Comparison of ENCODE assay signal across 12 mouse cellular contexts in genomic region chr6:50598560-50598959, GRCm38 (mm10). TPM values are rescaled to one million over a fixed set of nuclear protein-coding genes. Genes with fewer than 3 reads are reported as not detected.
DNase-seq lines count a peak whose midpoint lies in the region; ATAC-seq and TF ChIP-seq lines count a peak whose summit lies in the region.
"Had no signal": no experiment of that assay in that cellular context is flagged by ENCODE, and none has a peak within 500 bp of the region (broad histone marks: within the 10 kb centered on the region; RNA-seq: fewer than 3 reads in every experiment).

No protein-coding gene starts in this region.

- H3K9me3 ChIP-seq in midbrain, embryonic 14.5 days (ENCODE audit: control insufficient read depth, low read length) = no peaks in the 10 kb centered on the region
- H3K9me3 ChIP-seq in midbrain, embryonic 13.5 days = 0 out of 2 replicates have a peak, but pooled peaks cover 6% of the 10 kb centered on the region
- H3K9me3 ChIP-seq: midbrain, embryonic 12.5 days had no signal

- no peak for TF ChIP-seq CTCF in gastrocnemius, adult 2 months (IDR thresholded peaks at IDR 0.05)

- intact Hi-C loops in gastrocnemius, adult 2 months (cut with DNase I) = no loop called here

- no peak overlapping the region for H3K4me3 ChIP-seq in gastrocnemius, adult 2 months
- no peak overlapping the region for H3K4me3 ChIP-seq in midbrain, embryonic 14.5 days (replicated peaks; ENCODE audit: low read depth, low read length)
- no peak overlapping the region for H3K4me3 ChIP-seq in midbrain, embryonic 13.5 days (replicated peaks)
- H3K4me3 ChIP-seq: forebrain, embryonic 13.5 days; midbrain, embryonic 12.5 days had no signal

- no peak for ATAC-seq in midbrain, embryonic 14.5 days (ENCODE audit: low FRiP score, low TSS enrichment)
- no peak for ATAC-seq in midbrain, embryonic 13.5 days
- ATAC-seq in granulocyte monocyte progenitor cell, adult 5-6 weeks (replicated peaks; ENCODE audit: poor library complexity, severe bottlenecking) = peak; percentile 13; the same call in 1 of the 2 replicates
- ATAC-seq: CD4-positive, CD25-positive, alpha-beta regulatory T cell, adult 4 months; forebrain, embryonic 13.5 days had no signal

- no peak overlapping the region for H3K27ac ChIP-seq in gastrocnemius, adult 2 months
- no peak overlapping the region for H3K27ac ChIP-seq in midbrain, embryonic 14.5 days (replicated peaks; ENCODE audit: low read depth, low read length)
- no peak overlapping the region for H3K27ac ChIP-seq in midbrain, embryonic 13.5 days
- H3K27ac ChIP-seq: forebrain, embryonic 13.5 days; midbrain, embryonic 12.5 days had no signal

- H3K9ac ChIP-seq in midbrain, embryonic 14.5 days (replicated peaks; ENCODE audit: low read length) = no peak overlapping the region
- no peak overlapping the region for H3K9ac ChIP-seq in midbrain, embryonic 13.5 days (replicated peaks)
- H3K9ac ChIP-seq: forebrain, embryonic 13.5 days; midbrain, embryonic 12.5 days had no signal

- 0 out of 2 replicates have a peak, but pooled peaks cover 10% of the 10 kb centered on the region for H3K4me1 ChIP-seq in midbrain, embryonic 14.5 days (ENCODE audit: control insufficient read depth, insufficient read depth, low read length)
- H3K4me1 ChIP-seq in midbrain, embryonic 13.5 days (replicated peaks) = 0 out of 2 replicates have a peak, but pooled peaks cover 8% of the 10 kb centered on the region

- DNase-seq in gastrocnemius, adult 2 months = peak; percentile 38
- DNase-seq in gastrocnemius, postnatal 25 days = no peak
- DNase-seq in midbrain, embryonic 14.5 days = peak; percentile 25
- DNase-seq in lung, postnatal 14 days = peak; percentile 68
- no peak for DNase-seq in spleen, postnatal 4 days (ENCODE audit: low spot score in 2 of 2)
- no peak for DNase-seq in Muller cell, postnatal 12 days (ENCODE audit: inconsistent ontology term)

- 67% methylated on average over 5 of the region's 5 CpGs for WGBS in midbrain, embryonic 14.5 days
- WGBS in midbrain, embryonic 13.5 days = 75% methylated on average over 5 of the region's 5 CpGs

- no peak overlapping the region for H3K4me2 ChIP-seq in midbrain, embryonic 14.5 days (ENCODE audit: low read length)
- H3K4me2 ChIP-seq in midbrain, embryonic 13.5 days (replicated peaks) = no peak overlapping the region
- H3K4me2 ChIP-seq: forebrain, embryonic 13.5 days; midbrain, embryonic 12.5 days had no signal

- no peaks in the 10 kb centered on the region for H3K36me3 ChIP-seq in midbrain, embryonic 14.5 days (ENCODE audit: control insufficient read depth, insufficient read depth, low read length)
- H3K36me3 ChIP-seq in midbrain, embryonic 13.5 days = peaks cover 5% of the 10 kb centered on the region; the same call in 1 of the 2 replicates
- H3K36me3 ChIP-seq: midbrain, embryonic 12.5 days had no signal

- no peaks in the 10 kb centered on the region for H3K27me3 ChIP-seq in midbrain, embryonic 14.5 days (ENCODE audit: control insufficient read depth, insufficient read depth, low read length)
- 0 out of 2 replicates have a peak, but pooled peaks cover 3% of the 10 kb centered on the region for H3K27me3 ChIP-seq in midbrain, embryonic 13.5 days

RNA-seq across cellular contexts. Expression of gene 4921507P07Rik, which starts 2.1 kb away (rescaled TPM):
- under 1 TPM; 0.31 to 0.69 TPM for total RNA-seq in gastrocnemius, adult 2 months (2021)
- under 1 TPM; 0.24 to 0.28 TPM for total RNA-seq in gastrocnemius, postnatal 25 days (2021)
- 3.2 and 3.5 TPM in 2 replicates for polyA plus RNA-seq in midbrain, embryonic 14.5 days (2014; fragmentation: Nextera tagmentation; extraction: Ambion mirVana)
- 1.9 and 2.9 TPM in 2 replicates for polyA plus RNA-seq in midbrain, embryonic 13.5 days (2015; fragmentation: Nextera tagmentation; extraction: Ambion mirVana)
- 1.6 and 4.6 TPM in 2 replicates for total RNA-seq in granulocyte monocyte progenitor cell, adult 5-6 weeks (2014; fragmentation: Nextera tagmentation)
- total RNA-seq in granulocyte monocyte progenitor cell, adult 5-6 weeks (2017) = 1.1 and 2.1 TPM in 2 replicates

RNA-seq across cellular contexts. Expression of gene Cycs, which starts 32.2 kb away (rescaled TPM):
- 100 to 1,000 TPM in 1 of 2 experiments, 10 to 100 TPM in 1; 86.8 to 134 TPM for total RNA-seq in gastrocnemius, adult 2 months (2021)
- 100 to 1,000 TPM; 110 TPM for total RNA-seq in gastrocnemius, postnatal 25 days (2021)
- 70.5 and 77.8 TPM in 2 replicates for polyA plus RNA-seq in midbrain, embryonic 14.5 days (2014; fragmentation: Nextera tagmentation; extraction: Ambion mirVana)
- 66.0 and 73.9 TPM in 2 replicates for polyA plus RNA-seq in midbrain, embryonic 13.5 days (2015; fragmentation: Nextera tagmentation; extraction: Ambion mirVana)
- total RNA-seq in granulocyte monocyte progenitor cell, adult 5-6 weeks (2014; fragmentation: Nextera tagmentation) = 107 and 124 TPM in 2 replicates
- total RNA-seq in granulocyte monocyte progenitor cell, adult 5-6 weeks (2017) = 136 and 163 TPM in 2 replicates

RNA-seq across cellular contexts. Expression of gene Npvf, which starts 55.7 kb away (rescaled TPM):
- not detected for total RNA-seq in gastrocnemius, adult 2 months (2021)
- not detected for total RNA-seq in gastrocnemius, postnatal 25 days (2021)
- polyA plus RNA-seq in midbrain, embryonic 14.5 days (2014; fragmentation: Nextera tagmentation; extraction: Ambion mirVana) = 0.37 and 0.57 TPM in 2 replicates
- 0.94 TPM in 1 of 2 replicates, not detected in the other for polyA plus RNA-seq in midbrain, embryonic 13.5 days (2015; fragmentation: Nextera tagmentation; extraction: Ambion mirVana)
- total RNA-seq in granulocyte monocyte progenitor cell, adult 5-6 weeks (2014; fragmentation: Nextera tagmentation) = not detected in 2 replicates
- not detected in 2 replicates for total RNA-seq in granulocyte monocyte progenitor cell, adult 5-6 weeks (2017)
- polyA plus RNA-seq: CD4-positive, CD25-positive, alpha-beta regulatory T cell, adult 4 months; forebrain, embryonic 13.5 days; midbrain, embryonic 12.5 days; spleen, adult 2 months had no signal

Comparison
In these comparisons a context has a peak if more than half of its experiments do, and no peak if none do; other contexts are left out.
1. DNase-seq: peak in gastrocnemius, adult 2 months (single experiment), midbrain, embryonic 14.5 days (single experiment) and lung, postnatal 14 days (single experiment); none in gastrocnemius, postnatal 25 days (single experiment), spleen, postnatal 4 days (0 of 2) and Muller cell, postnatal 12 days (single experiment).